Mouse (Mus musculus) embryo, embryonic 11 days (tissue): ENCODE data around the gene Dync1i2.

ENCODE experiments used
- DNase-seq: peaks from one replicate; pipeline ENCODE4 v3.0.0-alpha.2; 2015

The Dync1i2 gene

DNA sequence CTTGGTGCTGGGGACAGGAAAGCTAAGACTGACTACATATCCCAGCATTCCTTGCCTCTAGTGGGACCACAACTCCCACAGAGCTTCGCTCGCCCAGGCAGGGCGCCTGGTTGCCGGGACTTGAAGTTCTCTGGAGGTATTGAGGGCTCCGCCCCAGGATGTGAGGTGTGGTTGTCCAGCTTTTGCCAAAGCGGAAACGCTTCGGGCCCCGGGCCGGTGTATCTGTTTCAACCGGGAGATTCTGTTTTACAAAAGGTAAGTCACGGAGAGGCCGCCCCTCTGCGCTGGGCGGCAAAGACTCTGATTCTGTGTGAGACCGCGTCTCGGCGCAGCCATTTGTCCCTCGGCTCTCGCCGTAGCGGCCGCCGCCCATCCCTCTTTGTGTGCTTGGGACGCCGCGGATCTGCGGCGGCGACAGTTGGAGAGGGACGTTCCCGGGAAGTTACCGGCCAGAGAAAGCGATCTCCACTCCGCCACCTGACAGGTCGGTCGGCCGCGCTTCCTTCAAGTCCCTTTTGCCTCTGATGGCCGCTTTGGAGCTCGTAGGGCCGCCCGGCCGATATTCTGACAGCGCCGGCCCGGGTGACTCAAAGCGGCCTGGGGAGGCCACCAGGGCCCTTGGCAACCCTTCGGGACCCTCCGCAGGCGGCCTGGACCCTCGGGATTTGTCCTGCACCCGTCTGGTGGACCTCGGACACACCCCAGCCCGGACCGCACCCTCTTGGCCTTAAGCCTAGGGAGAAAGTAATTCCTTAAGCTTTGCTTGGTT is at the start of gene Dync1i2:
Gene Dync1i2, plus strand, starts transcription at position 116 of the 769 bp plus-strand sequence.
- DNase-seq: peak; percentile 98

DNA sequence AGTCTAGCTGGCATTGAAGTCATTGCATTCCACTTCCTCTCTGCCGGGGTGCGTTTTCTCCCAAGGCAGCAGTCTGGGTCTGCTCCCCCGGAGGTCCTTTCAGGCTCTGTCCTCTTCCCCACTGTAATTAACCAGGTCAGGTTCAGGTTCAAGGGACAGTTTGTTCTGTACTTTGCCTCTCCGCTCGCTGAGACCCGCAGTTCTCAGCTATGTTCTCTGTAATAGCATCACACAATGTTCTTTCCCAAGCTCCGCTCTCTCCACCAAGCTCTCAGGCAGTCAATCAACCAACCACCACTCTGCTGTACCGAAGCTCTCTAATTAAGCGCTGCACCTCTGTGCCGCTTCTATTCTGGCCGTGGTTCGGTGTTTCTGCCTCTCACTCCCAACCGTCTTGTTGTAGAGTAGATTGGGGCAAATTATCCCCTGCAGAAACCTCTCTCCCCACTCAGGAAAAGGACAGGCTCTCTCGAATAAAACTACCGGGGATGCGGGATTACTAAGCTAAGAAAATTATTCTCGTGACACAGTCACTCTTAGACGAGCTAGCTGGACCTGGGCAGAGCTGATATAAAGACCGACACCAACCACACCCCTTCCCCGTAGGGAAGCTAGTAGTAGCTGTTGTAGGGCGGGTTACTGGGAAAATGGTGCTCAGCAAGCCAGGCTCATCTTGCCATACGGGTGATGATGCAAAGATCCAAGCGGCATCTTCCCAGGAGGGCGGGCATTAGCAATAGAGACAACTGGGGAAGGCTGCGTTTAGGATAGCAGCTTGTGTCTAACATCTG is 48.5 kb upstream of the Dync1i2 start:
- no peak for DNase-seq

DNA sequence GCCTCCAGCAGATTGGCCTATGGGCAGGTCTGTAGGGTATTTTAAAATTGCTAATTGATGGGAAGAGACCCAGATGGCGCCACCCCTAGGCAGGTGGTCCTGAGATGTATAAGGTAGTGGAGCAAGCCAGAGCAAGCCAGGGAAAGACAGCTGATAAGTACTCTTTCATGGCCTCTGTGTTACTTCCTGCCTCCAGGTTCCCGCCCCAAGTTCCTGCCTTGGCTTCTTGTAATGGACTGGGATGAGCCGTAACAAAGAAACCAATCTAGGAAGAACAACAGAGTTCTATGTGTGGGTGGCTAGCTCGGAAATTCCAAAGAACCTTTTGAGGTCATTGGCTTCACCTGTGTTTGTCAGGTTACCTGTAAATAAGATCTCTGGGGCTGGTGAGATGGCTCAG is 44.3 kb upstream of the Dync1i2 start:
- DNase-seq: no peak

DNA sequence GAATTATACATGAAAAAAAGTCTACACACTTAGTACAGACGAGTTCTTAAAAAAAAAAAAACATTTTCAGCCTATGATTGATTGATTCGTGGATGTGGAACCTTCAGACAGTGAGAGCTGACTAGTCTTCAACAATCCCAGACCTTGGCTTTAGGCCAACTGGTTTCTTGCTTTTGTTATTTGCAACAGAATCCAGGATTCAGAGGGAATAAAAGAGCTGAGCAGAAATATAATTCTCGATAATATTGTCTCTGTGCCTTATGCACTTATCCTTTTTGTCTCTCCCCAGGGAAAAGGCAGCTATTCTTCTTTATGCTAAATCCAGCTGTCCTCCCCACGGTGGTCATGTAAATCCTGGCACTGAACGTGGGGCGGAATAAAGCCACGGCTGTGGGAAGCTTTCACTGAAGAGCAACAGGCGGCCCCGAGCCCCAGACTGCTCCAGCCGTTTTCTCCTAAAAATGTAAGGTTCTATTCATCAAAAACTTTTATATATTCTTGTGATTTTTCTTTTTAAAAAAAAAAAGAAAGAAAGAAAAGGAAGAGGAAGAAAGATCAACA is 43.0 kb upstream of the Dync1i2 start:
- peak; percentile 13 for DNase-seq

DNA sequence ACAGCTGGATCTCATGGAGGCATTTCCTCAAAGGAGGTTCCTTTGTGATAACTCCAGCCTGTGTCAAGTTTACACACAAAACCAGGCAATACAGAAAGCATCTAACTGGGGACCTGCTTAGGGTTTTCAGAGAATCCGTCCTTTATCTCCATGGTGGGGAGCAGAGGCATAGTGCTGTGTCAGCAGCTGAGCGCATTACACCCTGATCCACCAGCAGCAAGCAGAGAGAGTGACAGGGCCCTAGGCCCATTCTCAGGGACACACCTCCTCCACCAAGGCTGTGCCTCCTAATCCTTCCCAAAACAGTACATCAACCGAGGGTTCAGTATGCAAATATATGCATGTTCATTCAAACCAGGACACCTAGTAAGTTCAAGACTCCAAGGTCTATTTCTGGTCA is 38.5 kb upstream of the Dync1i2 start:
- DNase-seq: no peak

DNA sequence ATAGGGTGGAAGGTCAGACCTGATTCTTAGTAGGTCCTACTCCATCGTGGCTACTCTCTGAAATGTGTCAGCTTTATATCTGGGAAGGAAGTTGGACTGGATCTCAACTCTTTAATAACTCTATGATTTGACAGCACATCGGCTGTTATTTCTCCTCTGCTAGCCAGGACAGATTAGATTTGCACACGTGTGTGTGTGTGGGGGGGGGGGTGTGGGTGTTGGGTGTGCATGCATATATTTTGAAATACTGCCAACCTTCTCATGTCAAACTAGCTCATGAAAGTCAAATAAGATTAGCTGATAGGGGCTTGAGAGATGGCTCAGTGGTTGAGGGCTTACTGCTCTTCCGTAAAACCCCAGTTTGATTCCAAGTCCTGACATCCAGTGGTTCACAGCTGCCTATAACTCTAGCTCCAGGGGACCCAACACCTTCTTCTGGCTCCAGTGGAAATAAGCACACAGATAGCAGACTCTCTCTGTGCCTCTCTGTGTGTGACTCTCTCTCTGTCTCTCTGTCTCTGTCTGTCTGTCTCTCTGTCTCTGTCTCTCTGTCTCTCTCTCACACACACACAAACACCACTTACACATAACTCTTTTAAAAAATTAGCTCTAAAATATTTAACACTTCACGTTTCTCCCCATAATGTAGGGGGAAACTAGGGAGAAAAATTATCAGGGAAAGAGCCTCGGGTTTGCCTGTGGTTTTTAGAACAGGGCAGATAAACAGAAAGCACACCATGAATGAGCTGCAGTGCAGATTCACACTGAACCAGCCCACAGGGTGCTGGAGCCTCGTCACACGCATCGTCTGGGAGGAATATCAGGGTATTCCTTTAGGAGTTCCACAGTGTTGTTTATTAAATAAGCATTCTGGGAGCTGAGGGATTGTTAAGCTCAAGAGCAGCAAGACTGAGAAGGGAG is 34.9 kb upstream of the Dync1i2 start:
- no peak for DNase-seq

DNA sequence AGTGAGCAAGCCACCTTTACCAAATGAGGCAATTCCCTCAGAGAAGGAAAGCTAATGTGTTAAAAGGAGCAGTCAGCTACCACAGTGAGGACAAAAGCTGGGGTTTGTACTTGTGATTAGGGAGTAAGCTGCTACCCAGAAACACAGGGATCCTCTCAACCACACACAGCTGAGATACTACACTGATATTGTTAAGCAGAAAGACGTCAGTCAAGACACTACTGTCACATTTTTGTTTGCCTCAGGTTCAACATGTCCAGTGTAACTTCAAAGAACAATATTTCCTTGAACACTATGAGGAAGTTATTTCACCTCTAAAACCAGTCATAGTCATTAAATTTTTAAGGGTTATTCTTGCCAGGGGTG is 34.3 kb upstream of the Dync1i2 start:
- no peak for DNase-seq

DNA sequence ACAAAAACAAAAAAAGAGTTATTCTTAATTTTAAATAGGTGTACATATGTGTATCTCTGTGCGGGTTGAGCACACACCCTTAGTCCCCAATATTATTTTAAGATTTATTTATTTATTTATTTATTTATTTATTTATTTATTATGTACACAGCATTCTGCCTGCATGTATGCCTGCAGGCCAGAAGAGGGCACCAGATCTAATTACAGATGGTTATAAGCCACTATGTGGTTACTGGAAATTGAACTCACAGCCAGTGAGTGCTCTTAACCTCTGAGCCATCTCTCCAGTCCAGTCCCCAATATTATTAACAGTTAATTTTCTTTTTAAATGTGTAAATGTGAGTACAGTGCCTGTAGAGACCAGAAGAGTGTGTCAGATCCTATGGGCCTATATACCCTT is 33.7 kb upstream of the Dync1i2 start:
- no peak for DNase-seq

DNA sequence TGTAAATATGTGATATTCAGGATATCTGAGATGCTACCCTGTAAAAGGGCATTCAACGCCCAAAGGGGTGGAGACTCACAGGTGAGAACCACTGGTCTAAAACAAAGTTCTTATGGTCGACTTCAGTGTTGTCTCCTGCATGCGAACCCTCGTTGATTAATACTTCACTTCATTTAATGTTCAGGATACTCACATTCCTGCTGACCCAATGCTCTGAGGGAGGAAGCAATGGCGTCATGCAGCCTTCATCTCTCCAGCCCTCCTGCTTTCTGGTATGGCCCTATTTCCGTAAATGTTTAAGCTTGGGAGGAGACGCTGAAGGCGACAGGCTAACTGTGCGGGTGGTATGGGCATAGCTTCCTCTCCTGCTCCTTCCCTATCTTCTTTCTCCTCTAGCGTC is 31.8 kb upstream of the Dync1i2 start:
- no peak for DNase-seq

DNA sequence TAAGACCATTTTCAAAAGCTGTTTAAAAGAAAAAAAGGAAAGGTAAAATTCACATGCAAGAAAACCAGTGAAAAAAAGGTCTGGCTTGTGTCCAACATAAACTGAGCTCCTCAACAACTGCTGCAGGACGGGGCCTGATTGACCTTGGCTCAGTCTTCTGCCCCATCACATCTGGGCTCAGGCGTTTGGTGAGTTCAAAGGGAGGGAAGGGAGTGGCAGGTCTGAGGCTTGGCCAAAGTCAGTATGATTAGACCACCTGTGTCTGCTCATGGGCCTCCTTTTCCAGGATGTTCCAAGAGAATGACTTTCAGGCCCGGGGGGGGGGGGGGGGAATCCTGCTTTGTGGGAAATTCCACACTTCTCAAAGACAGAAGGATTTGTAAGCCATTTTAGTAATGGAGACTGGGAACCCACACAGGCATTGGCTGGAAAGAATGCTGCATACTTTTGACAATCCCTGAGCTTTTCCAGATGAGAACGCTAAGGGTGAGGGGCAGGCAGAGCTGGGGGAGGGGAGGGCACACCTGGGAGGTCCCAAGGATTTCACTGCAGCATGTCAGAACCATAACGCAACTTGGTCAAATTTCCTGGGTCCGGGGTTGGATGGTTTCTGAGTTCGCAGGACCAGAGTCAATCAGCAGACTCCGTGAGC is 30.8 kb upstream of the Dync1i2 start:
- peak; percentile 22 for DNase-seq

DNA sequence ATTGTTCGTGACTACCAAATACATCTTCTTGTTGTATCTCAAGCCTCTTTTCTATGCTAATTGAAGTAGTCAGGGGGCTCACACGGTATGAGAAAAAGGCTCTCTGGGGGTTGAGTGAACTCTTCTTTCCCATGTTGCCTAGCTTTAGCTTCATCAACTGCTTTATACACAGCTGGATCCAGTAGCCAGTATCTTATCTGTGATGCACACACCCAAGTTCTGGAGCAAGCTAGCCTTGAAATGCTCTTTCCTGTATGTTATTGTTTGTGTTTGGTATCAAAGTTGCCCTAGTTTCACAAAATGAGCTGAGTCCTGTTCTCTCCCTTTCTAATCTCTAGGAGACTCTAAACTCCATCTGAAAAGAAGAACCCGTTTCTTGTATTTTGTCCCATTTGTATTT is 23.6 kb upstream of the Dync1i2 start:
- DNase-seq: no peak

DNA sequence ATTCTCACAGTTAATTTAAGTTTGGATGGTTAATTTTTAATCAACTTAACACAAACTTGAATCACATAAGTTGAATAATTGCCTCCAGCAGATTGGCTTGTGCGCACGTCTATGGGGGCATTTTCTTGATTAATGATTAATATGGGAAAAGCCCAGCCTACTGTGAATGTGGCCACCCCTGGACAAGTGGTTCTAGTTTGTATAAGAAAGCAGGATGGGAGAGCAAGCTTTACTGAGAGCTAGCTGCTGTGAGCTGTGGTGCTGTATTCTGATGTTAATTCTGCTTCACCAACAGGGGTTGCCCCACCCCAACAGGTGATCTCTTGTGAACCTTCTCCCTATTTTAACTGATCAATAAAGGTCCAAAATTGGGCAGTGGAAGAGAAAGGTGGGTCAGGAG is 22.6 kb upstream of the Dync1i2 start:
- no peak for DNase-seq

DNA sequence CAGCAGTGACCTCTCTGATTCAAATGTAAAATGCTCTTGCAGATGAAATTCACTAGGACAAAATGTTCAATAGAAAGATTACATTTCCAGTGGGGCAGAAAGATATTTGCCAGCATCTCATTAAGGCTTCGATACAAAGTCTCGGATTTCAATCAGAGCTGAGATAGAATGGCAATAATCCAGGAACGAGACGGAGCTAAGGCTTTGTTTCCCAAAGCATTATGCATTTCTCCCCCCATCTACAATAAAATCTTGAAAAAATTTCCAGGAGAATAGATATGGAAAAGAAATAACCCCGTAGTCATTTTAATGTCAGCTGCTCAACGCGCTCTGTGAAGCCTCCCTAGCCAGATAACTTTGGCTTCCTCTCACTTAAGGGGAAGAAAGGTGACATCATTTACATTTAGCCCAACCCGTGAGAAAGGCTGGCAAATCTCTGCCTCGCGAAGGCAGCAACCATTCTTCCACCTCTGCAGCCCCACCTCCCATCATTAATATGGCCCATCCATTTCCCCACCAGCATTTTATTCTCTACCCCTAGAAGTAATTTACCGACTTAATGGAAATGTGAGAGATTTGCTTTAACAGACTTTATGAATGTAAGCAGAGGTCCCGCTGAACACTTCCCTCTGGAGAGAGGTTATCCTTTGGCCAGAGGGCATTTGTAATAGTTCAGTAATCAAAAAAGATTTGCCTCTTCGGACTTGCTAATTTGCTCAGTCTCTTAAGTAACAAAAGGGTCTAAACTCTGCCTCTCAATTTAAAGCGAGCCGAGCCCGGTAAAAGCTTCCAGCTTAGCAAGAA is 19.9 kb upstream of the Dync1i2 start:
- DNase-seq: peak; percentile 28

DNA sequence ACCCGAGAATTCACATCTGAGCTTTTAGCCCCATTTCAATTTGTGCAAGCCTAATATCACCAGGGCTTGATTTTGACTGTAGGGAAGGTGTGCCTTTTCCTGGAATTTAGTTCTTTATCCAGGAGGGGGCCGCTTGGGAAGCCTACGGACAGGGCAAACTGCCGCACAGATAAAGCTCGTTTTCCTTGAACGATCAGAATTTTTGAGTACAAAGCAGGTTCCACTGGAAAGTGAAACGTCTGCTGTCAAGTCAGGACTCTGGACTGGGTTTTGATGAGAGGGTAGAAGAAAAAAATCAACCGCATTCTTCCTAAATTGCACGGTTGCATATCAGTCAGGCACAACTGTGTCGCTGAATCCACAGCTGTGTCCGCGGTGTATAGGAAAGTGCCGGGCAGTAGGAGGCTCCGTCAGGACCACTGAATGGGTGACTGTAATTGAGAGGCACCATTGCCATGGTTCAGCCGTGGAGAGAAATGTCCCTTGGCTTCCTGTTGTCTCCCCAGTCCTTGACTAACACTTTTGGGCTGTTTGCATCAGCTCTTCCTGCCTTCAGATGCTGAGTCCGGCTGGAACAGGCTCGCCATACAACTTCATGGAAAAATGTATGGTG is 19.2 kb upstream of the Dync1i2 start:
- DNase-seq: peak; percentile 13

DNA sequence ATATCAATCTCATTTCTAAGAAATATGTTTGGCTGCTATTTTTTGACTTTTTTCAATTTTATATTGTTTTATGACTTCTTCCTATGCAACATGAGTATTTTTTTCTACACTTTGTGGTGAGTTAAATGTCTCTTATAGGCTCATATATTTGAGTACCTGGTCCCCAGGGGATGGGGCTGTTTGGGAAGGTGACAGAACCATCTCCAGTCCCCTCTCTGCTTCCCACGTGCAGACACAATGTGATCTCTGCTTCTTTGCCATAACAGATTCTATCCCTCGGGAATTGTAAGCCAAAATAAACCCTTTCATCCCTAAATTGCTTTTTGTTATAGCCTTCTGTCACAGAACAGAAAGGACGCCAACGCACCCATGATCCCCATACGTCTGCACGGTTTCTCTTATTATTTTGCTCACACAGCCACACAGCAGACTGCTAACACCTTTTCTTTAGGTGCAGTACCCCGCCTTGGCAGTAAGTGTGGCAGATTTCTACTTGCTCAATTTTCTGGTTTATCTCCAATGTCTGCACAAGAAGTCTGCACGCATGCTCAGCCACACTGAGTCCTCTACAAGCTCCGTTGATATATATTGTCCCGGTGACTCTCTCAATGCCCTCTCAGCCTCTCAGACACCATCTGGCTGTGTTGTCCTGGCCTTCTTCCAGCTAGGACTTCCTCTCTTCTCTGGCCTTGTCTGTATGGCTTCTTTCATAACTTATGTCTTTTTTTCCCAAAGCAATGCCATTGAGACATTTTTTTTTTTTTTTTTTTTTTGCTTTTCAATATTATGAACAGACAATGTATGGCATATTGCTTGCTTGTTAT is 17.2 kb upstream of the Dync1i2 start:
- no peak for DNase-seq

DNA sequence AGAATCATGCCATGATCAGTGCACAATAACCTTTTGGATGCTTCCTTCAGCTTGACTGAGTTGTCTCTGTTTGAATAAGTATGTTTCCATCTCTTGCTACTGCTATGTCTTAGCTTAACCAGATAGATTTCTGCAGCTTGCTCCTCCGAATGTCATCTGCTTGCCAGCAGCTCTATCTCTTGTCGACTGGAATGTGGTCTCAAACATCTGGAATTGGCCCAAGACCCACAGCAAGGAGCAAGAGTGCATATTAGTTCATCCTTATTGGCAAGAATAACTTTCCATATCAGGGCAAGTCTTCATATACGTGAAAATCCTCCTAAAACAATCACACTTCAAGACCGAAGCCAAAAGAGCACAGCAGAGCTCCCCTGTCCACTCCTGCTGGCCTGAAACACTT is 14.6 kb upstream of the Dync1i2 start:
- no peak for DNase-seq

DNA sequence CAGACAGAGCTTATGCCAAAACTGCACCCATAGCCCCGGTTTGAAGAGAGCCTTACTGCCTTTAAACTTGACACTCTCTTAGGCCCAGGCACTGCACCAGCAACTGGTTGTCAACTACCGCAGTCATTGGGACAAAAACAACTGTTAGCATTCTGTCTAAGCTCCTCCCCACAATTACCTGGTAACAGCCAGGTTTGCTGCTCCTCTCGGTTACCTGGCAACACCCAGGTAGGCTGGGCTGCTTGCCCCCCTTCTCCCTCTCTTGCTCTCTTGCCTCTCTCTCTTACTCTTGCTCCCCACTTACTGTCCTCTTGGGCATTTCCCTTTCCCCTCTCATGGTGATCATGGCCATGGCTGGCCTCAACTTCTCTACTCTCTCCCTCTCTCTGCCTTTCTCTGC is 12.6 kb upstream of the Dync1i2 start:
- no peak for DNase-seq

DNA sequence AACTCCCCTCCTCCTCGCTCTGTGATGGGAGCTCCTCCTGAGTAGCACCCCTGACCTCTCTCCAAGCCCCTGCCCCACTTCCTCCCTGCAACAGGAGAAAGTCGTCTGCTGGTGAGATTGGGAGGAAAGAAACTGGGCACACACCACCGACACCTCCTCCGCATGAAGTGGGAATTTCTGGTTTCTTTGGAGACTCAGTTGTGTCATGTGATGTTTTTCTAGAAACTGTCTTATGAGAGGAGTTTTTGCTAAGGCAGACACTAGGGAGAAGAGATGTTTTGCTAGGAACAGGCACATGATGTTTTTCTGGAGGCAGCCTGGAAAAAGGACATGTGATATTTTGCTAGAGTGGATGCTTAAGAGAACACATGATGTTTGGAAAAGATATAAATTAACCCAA is 11.0 kb upstream of the Dync1i2 start:
- DNase-seq: no peak

DNA sequence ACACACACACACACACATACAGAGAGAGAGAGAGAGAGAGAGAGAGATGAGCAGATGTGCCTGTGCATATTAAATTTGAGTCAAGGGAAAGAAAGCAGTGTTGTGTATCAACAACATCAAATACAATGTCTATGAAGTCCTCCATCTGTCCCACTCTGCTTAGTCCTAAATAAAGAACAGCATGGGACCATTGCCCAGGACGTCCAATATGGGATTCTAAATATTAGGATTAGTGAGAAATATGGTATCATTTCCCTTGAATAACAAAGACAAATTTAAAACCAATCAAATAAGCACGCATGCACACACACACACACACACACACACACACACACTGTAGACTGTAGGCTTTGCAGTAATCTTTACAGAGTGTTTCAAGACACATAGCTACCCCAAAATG is 9.6 kb upstream of the Dync1i2 start:
- DNase-seq: no peak

DNA sequence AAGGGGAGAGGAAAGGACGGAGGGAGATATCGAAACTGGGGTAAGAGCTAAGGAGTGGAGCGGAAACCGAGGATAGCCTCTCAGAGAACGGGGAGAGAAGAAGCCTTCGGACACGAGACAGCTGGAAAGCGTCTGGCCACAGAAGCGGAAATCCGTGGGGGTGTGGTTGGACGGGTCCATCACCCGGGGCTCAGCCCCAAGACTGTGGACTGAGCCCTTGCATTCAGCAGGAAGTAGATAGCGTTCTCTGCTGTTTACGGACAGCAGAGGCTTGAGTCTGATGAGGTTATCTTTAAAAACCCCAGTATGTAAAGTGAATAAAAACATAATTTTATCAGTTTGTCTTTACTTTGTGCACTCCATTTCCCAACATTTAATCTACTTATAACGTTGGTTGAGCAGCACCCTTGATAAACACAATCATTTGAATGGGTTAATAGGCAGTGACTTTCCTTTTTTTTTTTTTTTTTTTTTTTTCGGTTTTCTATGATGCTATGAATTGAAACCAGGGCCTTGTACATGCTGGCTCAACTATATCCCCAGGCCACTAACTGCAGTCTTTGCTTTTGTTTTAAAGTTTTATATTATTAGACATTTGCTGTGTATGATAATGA is 7.6 kb upstream of the Dync1i2 start:
- DNase-seq: no peak
